Mouse (Mus musculus): Measurements from ENCODE around the gene Ppih.
"Not testable (repeated sequence)": the region's sequence is repeated elsewhere in the genome, so short reads cannot be mapped to it uniquely, and the experiment has no call there.

The Ppih gene

GRCm38 (mm10) chr4:119291921-119292320, 28.4 kb downstream of the Ppih start:
- DNase-seq (ENCODE audit: low spot score in 2 of 2): no peak

- DNase-seq (ENCODE audit: low spot score in 2 of 2): no peak
Measured at GRCm38 (mm10) chr4:119285336-119285735, 35.0 kb downstream of the Ppih start.

- DNase-seq (ENCODE audit: low spot score in 2 of 2): no peak
Measured at GRCm38 (mm10) chr4:119284861-119285260, 35.5 kb downstream of the Ppih start.

GRCm38 (mm10) chr4:119278784-119279183, 41.6 kb downstream of the Ppih start:
- not testable (repeated sequence) for DNase-seq (ENCODE audit: low spot score in 2 of 2)

- no peak for DNase-seq (ENCODE audit: low spot score in 2 of 2)
Measured at GRCm38 (mm10) chr4:119275726-119276125, 44.6 kb downstream of the Ppih start.

- no peak for DNase-seq (ENCODE audit: low spot score in 2 of 2)
Measured at GRCm38 (mm10) chr4:119275226-119275625, 45.1 kb downstream of the Ppih start.

GRCm38 (mm10) chr4:119274627-119275026, 45.7 kb downstream of the Ppih start:
- no peak for DNase-seq (ENCODE audit: low spot score in 2 of 2)

GRCm38 (mm10) chr4:119266606-119267005, 53.7 kb downstream of the Ppih start:
- no peak for DNase-seq (ENCODE audit: low spot score in 2 of 2)

GRCm38 (mm10) chr4:119263459-119263858, 56.9 kb downstream of the Ppih start:
- DNase-seq (ENCODE audit: low spot score in 2 of 2): no peak

- no peak for DNase-seq (ENCODE audit: low spot score in 2 of 2)
Measured at GRCm38 (mm10) chr4:119262483-119262882, 57.9 kb downstream of the Ppih start.

- DNase-seq (ENCODE audit: low spot score in 2 of 2): no peak
Measured at GRCm38 (mm10) chr4:119261087-119261713, 59.1 kb downstream of the Ppih start.

- no peak for DNase-seq (ENCODE audit: low spot score in 2 of 2)
Measured at GRCm38 (mm10) chr4:119259344-119260254, 60.7 kb downstream of the Ppih start.

- no peak for DNase-seq (ENCODE audit: low spot score in 2 of 2)
Measured at GRCm38 (mm10) chr4:119257083-119257482, 63.3 kb downstream of the Ppih start.

- no peak for DNase-seq (ENCODE audit: low spot score in 2 of 2)
Measured at GRCm38 (mm10) chr4:119255351-119255750, 65.0 kb downstream of the Ppih start, which contains the start of gene Cldn19. Cldn19 (plus strand) TSS chr4:119255414.

GRCm38 (mm10) chr4:119254012-119254618, 66.2 kb downstream of the Ppih start:
- peak in 1 of 2 experiments; percentile 34 for DNase-seq (ENCODE audit: low spot score in 2 of 2)

- DNase-seq (ENCODE audit: low spot score in 2 of 2): no peak
Measured at GRCm38 (mm10) chr4:119252025-119252808, 68.1 kb downstream of the Ppih start.

All from cerebellum, postnatal 4 days (tissue).